17 mouse cellular contexts compared by ENCODE assay signal in genomic region chr14:20103207-20103606, GRCm38 (mm10). TPM values are rescaled to one million over a fixed set of nuclear protein-coding genes. Genes with fewer than 3 reads are reported as not detected.
DNase-seq lines count a peak whose midpoint lies in the region; ATAC-seq and TF ChIP-seq lines count a peak whose summit lies in the region.
"Had no signal": no experiment of that assay in that cellular context is flagged by ENCODE, and none has a peak within 500 bp of the region (broad histone marks: within the 10 kb centered on the region; RNA-seq: fewer than 3 reads in every experiment).

No protein-coding gene starts in this region.

- no peaks in the 10 kb centered on the region for H3K4me1 ChIP-seq in forebrain, embryonic 14.5 days (ENCODE audit: control insufficient read depth, insufficient read depth, low read length)
- H3K4me1 ChIP-seq in forebrain, embryonic 15.5 days, result no peaks in the 10 kb centered on the region
- peaks cover 11% of the 10 kb centered on the region for H3K4me1 ChIP-seq in lung, adult 2 months (ENCODE audit: control insufficient read depth, insufficient read depth, low read length)
- no peaks in the 10 kb centered on the region for H3K4me1 ChIP-seq in lung, embryonic 16.5 days (replicated peaks; ENCODE audit: control insufficient read depth, insufficient read depth, low read length)

- H3K27me3 ChIP-seq in forebrain, embryonic 14.5 days (replicated peaks; ENCODE audit: control insufficient read depth, insufficient read depth, low read length), result no peaks in the 10 kb centered on the region
- H3K27me3 ChIP-seq in forebrain, embryonic 15.5 days, result no peaks in the 10 kb centered on the region
- H3K27me3 ChIP-seq in lung, embryonic 16.5 days (ENCODE audit: control insufficient read depth, insufficient read depth, low read depth, low read length), result no peaks in the 10 kb centered on the region
- H3K27me3 ChIP-seq: liver, embryonic 13.5 days had no signal

- ATAC-seq in forebrain, embryonic 14.5 days, result no peak
- ATAC-seq in forebrain, embryonic 15.5 days (replicated peaks), result no peak
- peak; percentile 38 for ATAC-seq in lung, embryonic 16.5 days (ENCODE audit: low read depth)
- ATAC-seq: forebrain, embryonic 16.5 days; hindbrain, embryonic 16.5 days had no signal

- TF ChIP-seq CTCF in lung, adult 2 months (IDR thresholded peaks at IDR 0.05; ENCODE audit: insufficient read depth, low read length), result no peak

- no peak overlapping the region for H3K4me3 ChIP-seq in forebrain, embryonic 14.5 days (ENCODE audit: low read depth, low read length)
- H3K4me3 ChIP-seq in forebrain, embryonic 15.5 days, result no peak overlapping the region
- no peak overlapping the region for H3K4me3 ChIP-seq in lung, adult 2 months (replicated peaks; ENCODE audit: extremely low read depth, low read depth, low read length)
- no peak overlapping the region for H3K4me3 ChIP-seq in lung, embryonic 16.5 days (ENCODE audit: low read length)
- H3K4me3 ChIP-seq: liver, embryonic 13.5 days; megakaryocyte, embryonic 14.5 days had no signal

- WGBS in forebrain, embryonic 14.5 days, result 43% methylated on average over 4 of the region's 4 CpGs
- 40% methylated on average over 4 of the region's 4 CpGs for WGBS in forebrain, embryonic 15.5 days
- WGBS in lung, adult 2 months, result 14% methylated on average over 4 of the region's 4 CpGs
- 21% methylated on average over 4 of the region's 4 CpGs for WGBS in lung, embryonic 16.5 days

- H3K36me3 ChIP-seq in forebrain, embryonic 14.5 days (ENCODE audit: control insufficient read depth, insufficient read depth, low read length), result no peaks in the 10 kb centered on the region
- H3K36me3 ChIP-seq in forebrain, embryonic 15.5 days, result no peaks in the 10 kb centered on the region
- H3K36me3 ChIP-seq in lung, embryonic 16.5 days (ENCODE audit: control insufficient read depth, insufficient read depth, low read length), result no peaks in the 10 kb centered on the region
- H3K36me3 ChIP-seq: liver, embryonic 13.5 days had no signal

- DNase-seq in forebrain, embryonic 14.5 days (ENCODE audit: low spot score), result peak; percentile 28
- DNase-seq in lung, adult 18-20 months, result peak; percentile 21 to 65
- no peak for DNase-seq in lung, adult 2 months
- no peak for DNase-seq in layer of hippocampus, adult 11-12 months (ENCODE audit: low spot score)
- DNase-seq in testis, postnatal 10 days (ENCODE audit: low spot score), result no peak
- DNase-seq: cerebellum, adult 2 months; heart, postnatal 14 days; layer of hippocampus, postnatal 36 days; left cerebral cortex, postnatal 4 days; liver, embryonic 13.5 days; right cerebral cortex, postnatal 25 days; thymus, postnatal 4 days had no signal

- no peak for TF ChIP-seq POLR2A in lung, adult 2 months (IDR thresholded peaks at IDR 0.05; ENCODE audit: borderline replicate concordance, extremely low read depth, low read depth, low read length)

- no peak overlapping the region for H3K27ac ChIP-seq in forebrain, embryonic 14.5 days (ENCODE audit: low read depth, low read length)
- H3K27ac ChIP-seq in forebrain, embryonic 15.5 days (replicated peaks), result no peak overlapping the region
- H3K27ac ChIP-seq in lung, embryonic 16.5 days (ENCODE audit: low read length), result no peak overlapping the region
- H3K27ac ChIP-seq: liver, embryonic 13.5 days had no signal

- no peak overlapping the region for H3K4me2 ChIP-seq in forebrain, embryonic 14.5 days (ENCODE audit: low read length)
- no peak overlapping the region for H3K4me2 ChIP-seq in forebrain, embryonic 15.5 days (replicated peaks)
- no peak overlapping the region for H3K4me2 ChIP-seq in lung, embryonic 16.5 days (ENCODE audit: low read depth, low read length)
- H3K4me2 ChIP-seq: liver, embryonic 13.5 days had no signal

- H3K9me3 ChIP-seq in forebrain, embryonic 14.5 days (replicated peaks; ENCODE audit: control insufficient read depth, low read length), result no peaks in the 10 kb centered on the region
- no peaks in the 10 kb centered on the region for H3K9me3 ChIP-seq in forebrain, embryonic 15.5 days
- no peaks in the 10 kb centered on the region for H3K9me3 ChIP-seq in lung, embryonic 16.5 days (ENCODE audit: control insufficient read depth, low read length)
- H3K9me3 ChIP-seq: liver, embryonic 13.5 days; megakaryocyte, embryonic 14.5 days had no signal

- H3K9ac ChIP-seq in forebrain, embryonic 14.5 days (ENCODE audit: low read length), result no peak overlapping the region
- no peak overlapping the region for H3K9ac ChIP-seq in forebrain, embryonic 15.5 days (replicated peaks)
- no peak overlapping the region for H3K9ac ChIP-seq in lung, embryonic 16.5 days (ENCODE audit: low read length)
- H3K9ac ChIP-seq: liver, embryonic 13.5 days had no signal

RNA-seq across cellular contexts. Expression of gene Saysd1, which starts 35.1 kb away (rescaled TPM):
- polyA plus RNA-seq in forebrain, embryonic 14.5 days (2014; fragmentation: Nextera tagmentation; extraction: Ambion mirVana), result 18.4 and 19.3 TPM in 2 replicates
- polyA plus RNA-seq in forebrain, embryonic 15.5 days (2015; fragmentation: Nextera tagmentation; extraction: Ambion mirVana), result 15.0 and 15.4 TPM in 2 replicates
- 9.9 and 11.9 TPM in 2 replicates for polyA plus RNA-seq in lung, adult 2 months (2012; rRNA removed)
- polyA plus RNA-seq in lung, embryonic 16.5 days (2015; fragmentation: Nextera tagmentation; extraction: Ambion mirVana), result 12.4 and 13.1 TPM in 2 replicates

Comparison
In these comparisons a context has a peak if more than half of its experiments do, and no peak if none do; other contexts are left out.
1. DNase-seq: peak in forebrain, embryonic 14.5 days (single experiment) and lung, adult 18-20 months (2 of 2); none in lung, adult 2 months (single experiment), layer of hippocampus, adult 11-12 months (single experiment) and testis, postnatal 10 days (single experiment).